Mouse (Mus musculus): ENCODE measurements around the gene Crb3.

Gene Crb3

DNA sequence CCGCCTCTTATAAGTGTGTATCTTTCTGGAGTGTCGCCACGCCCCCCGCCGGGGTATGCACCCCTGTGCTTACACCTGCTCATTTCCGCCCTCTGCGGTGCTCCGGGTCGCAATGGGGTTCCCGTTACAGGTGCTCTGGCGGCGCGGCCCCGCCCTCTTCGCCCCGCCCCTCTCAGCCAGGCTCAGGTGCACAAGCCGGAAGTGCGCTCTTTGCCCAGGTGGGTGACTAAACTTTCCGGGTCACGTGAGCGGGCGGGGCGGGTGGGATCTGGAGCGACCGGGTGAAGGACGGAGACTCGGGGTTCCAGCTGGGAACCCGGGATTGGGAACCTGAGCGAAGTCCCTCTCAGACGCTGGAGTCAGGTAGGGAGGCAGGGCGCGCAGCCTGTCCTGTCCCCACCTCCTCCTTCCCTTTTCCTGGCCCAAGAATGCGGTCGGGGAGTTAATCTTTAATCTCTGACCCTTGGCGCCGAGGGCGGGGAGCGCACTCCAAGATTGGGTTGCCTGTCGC, 3.2 kb downstream of the Crb3 start:
- DNase-seq (ENCODE audit: low read depth) = no peak

DNA sequence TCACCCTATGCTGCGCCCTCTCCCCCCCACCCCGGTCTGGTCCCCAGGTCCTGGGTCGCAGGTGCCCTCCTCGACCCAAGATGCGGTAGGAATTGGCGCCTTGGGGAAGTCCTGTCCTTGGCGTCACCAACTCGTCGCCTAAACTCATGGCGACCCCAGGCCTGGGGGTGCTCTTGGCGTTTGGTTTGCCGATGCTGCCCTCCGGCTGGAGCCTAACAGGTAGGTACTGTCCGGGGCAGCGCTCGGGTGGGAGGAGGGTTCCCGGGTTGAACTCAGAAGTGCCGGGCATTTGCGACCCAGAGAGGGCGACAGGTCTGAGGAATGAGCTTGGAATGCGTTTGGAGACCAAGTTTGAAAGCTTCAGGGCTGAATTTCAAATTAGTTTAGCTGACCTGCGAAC, 3.6 kb downstream of the Crb3 start:
- no peak for DNase-seq (ENCODE audit: low read depth)

DNA sequence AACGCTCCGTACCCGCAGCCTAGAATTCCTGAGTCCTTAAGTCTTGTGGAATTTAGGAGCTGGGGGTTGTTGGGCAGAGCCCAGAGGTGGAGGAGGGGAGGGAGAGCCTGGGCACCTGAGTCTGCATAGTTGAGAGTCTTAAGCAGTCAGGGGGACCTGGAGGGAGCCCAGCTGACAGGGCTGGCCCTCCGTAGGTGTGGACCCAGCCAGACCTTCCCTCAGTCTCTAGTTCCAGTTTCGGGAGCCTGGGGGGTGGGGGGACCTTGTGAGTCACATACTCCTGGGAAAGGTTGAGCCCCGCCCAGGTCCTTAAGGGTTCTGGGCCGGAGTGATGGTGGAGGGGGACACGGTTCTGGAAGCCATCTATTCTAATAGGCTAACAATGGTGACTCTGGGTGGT, 4.1 kb downstream of the Crb3 start:
- no peak for DNase-seq (ENCODE audit: low read depth)

DNA sequence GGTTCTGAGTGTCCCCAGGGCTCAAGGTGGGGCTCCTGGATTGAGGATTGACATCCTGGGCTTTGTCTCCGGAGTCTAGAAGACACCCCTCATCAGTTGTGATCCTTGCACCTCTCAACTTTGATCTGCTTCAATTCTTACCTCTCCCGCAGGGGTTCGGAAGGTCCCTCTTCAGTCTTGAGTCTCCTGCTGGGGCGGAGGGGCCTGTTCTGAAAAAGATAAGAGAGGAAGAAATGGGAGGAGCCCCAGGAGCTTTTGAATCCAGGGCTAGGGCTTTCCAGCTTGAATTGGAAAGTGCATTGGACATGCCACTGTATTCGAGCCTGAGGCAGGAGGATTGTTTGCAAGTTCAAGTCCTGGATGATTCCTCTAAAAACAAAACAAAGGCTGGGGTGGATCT, 8.0 kb downstream of the Crb3 start:
- no peak for DNase-seq (ENCODE audit: low read depth)

DNA sequence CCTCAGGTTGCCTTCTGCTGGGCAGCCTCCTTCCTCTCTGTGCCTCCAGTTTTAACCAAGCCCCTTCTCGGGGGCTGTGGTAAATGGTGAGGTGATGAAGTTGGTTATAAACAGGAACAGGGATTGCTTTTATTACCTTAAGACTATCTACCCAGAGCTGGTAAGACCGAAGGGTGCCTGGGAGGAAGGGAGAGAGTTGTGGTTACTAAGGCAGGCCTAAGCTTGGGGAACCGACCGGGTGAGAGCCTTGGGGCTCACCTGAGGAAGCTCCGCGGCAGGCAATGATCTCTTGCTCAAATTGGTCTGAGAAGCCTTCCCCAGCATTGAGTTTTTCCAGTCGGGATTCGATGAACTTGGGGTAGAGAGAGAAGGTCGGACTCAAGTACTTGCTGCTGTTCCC, 11.4 kb downstream of the Crb3 start:
- DNase-seq (ENCODE audit: low read depth) = no peak

DNA sequence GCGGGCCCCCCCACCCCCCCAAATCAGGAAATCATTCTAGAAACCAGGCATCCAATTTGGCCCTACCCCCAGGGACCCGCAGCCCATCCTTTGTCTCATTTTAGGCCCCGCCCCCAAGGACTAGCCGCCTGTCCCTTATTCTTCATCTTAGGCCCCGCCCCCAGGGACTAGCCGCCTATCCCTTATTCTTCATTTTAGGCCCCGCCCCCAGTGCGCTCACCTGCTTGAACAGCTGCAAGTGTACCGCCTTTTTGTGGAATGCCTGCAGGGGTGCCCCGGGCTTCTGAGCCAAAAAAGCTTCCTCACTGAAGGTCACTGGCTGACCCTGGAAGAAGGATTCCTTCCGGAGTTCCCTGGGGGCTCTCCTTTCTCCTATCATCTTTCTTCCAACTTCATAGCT, 11.8 kb downstream of the Crb3 start:
- DNase-seq (ENCODE audit: low read depth) = no peak

DNA sequence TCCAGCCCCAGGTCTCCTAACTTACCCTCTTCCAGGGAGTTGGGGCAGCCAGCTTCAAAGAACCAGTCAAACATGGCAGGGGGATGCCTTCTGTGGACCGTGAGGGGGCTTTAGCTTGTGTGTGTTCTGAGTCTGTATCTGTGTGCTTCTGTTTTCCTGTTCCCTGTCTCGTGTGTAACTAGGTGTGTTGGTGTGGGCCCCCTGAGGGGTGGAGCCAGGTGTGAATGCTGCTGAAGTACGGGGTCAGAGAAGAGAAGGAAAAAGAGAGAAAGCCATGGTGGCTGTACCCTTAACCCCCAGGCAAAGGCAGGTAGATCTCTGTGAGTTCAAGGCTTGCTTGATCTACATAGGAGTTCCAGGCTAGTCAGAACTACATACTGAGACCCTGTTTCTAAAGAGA, 18.0 kb downstream of the Crb3 start:
- no peak for DNase-seq (ENCODE audit: low read depth)

DNA sequence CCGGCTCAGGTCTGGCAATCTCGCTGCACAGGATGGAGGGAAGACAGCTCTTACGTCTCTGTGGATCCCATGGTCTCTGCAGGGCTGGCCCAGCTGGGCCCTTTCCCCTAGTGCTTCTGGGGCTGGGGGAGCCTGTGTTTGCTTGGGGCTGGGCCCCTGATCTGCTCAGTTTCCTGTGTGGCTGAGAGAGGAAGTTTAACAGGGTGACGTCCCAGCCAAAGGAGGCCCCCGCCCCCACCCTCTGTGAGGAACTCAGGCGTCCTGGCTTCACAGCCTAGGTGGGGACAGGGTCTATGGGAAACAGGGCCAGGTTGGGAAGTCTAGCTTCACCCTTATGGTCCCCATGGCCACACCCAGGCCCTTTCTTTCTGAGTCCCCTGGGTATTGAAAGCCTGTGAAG, 19.4 kb downstream of the Crb3 start, which contains the start of gene Dennd1c:
Gene Dennd1c (minus strand): TSS at position 179 of the 400 bp plus-strand sequence.
- no peak for DNase-seq (ENCODE audit: low read depth)

DNA sequence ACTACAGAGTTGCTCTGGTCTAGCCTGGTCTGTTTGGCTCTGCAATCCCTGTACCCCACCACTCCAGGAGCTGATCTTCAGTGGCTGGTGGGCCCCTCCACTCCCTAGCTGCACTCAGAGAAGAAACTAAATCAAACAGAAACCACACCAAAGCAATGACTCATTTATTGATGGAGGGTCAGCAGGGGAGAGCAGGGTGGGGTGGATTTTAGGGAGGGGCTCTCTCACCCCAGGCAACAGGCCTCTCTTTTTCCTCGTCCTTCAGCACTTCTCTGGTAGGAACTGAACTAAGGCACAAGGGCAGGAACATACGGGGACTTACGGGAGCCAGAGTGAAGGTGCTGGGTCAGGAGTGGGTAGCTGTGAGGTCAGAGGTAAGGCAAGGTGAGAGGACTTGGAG, 21.0 kb downstream of the Crb3 start:
- no peak for DNase-seq (ENCODE audit: low read depth)

DNA sequence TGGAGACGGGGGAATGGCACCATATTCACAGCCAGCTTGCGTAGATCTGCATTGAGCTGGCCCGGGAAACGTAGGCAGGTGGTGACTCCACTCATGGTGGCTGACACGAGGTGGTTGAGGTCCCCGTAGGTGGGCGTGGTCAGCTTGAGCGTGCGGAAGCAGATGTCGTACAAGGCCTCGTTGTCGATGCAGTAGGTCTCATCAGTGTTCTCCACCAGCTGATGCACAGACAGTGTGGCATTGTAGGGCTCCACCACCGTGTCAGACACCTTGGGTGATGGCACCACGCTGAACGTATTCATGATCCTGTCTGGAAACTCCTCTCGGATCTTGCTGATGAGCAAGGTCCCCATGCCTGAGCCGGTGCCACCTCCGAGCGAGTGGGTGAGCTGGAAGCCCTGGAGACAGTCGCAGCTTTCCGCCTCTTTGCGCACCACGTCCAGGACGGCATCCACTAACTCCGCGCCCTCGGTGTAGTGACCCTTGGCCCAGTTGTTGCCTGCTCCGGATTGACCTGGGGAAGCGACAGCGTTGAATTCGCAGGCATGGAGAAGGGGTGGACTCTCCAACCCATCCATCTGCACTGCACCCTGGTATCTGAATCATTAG, 22.4 kb downstream of the Crb3 start:
- DNase-seq (ENCODE audit: low read depth) = no peak

DNA sequence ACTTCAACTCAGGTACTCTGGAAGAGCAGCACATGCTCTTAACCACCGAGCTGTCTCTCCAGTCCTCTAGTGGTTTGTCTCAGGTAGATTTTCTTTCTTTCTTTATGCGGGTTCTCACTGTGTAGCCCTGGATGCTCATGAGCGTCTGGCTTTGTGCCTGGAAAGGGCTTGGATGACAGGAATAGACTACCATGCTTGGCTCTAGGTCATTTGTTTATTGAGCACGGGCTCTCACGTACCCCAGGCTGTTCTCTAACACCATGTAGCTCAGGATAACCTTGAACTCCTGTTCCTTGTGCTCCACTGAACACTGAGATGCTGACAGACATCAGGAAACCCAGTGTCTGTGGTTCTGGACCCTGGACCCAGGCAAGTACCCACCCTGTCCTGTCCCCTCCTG, 23.6 kb downstream of the Crb3 start:
- DNase-seq (ENCODE audit: low read depth) = no peak

DNA sequence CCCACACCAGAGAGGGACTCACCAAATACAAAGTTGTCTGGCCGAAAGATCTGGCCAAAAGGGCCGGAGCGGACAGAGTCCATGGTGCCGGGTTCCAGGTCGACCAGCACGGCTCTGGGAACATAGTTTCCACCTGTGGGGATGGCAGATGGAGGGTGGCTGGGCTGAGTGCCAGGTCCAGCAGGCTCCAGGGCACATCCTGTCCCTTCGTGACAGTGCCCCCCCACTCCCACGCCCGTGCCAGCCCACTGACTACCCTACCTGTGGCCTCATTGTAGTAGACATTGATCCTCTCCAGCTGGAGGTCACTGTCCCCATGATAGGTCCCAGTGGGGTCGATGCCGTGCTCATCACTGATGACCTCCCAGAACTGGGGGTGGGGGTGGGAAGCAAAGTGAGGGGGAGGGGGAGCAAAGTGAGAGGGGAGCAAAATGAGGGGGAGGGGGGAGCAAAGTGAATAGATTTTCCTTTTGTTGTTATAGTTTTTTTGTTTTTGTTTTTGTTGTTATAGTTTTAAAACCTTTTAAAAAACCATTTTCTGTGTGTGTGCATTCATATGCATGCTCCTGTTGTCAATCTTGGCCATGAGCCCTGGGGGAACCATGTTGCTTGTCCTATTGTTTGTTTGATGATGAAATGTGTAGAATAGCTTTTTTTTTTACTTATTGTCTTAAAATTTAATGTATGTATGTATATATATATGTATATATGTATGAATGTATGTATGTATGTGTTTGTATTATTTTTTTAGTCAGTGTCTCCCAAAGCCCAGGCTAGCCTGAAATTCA, 27.3 kb downstream of the Crb3 start:
- no peak for DNase-seq (ENCODE audit: low read depth)

DNA sequence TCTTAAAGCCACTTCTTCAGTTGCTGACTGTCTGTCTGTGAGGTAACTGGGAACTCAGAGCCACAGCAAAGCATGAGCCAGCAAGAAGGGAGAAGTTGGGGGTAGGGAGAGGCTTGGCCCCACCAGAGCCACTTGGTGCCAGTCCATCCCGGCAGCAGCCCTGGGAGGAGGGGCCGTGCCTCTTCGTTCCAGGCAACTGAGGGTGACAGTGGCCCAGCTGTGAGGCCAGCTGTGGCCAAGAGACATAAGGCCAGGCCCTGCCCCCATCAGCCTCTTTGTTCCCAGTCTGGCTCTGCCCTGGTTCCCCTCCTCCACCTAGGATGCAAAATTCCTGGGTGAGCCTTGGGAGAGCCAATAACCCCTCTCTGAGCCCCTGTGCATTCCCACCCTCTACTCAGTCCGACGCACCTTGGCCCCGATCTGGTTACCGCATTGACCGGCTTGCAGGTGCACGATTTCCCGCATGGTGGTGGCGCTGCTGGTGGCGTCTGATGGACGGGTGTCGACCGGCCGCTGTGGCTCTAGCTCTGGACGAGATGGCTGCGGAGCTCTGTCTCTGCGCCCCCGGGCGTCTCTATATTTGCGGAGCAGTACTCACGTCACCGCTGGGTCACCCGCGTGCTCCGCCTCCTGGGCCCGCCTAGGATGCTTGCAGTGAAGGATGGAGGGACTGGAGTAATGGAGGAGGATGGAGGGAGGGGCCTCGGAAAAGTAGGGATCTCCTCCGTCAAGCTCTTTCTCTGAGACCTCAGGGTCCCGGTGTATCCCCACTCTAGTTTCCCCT, 28.3 kb downstream of the Crb3 start, which contains the start of gene Tubb4a:
Gene Tubb4a (minus strand): TSS at position 734 of the 784 bp plus-strand sequence.
- DNase-seq (ENCODE audit: low read depth) = no peak

DNA sequence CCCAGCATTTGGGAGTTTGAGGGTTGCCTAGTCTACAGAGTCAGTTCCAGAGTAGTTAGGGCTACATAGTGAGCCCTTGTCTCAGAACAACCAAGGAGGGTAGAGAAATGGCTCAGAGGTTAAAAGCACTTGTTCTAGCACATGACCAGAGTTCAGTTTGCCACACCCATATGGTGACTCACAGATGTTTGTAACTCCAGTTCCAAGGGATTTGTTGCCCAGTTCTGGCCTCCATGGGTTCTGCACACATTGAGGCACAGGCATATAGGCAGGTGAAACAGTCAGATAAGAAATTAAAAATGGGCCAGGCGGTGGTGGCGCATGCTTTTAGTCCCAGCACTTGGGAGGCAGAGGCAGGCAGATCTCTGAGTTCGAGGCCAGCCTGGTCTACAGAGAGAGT, 35.3 kb downstream of the Crb3 start:
- peak; percentile 54 for DNase-seq (ENCODE audit: low read depth)

DNA sequence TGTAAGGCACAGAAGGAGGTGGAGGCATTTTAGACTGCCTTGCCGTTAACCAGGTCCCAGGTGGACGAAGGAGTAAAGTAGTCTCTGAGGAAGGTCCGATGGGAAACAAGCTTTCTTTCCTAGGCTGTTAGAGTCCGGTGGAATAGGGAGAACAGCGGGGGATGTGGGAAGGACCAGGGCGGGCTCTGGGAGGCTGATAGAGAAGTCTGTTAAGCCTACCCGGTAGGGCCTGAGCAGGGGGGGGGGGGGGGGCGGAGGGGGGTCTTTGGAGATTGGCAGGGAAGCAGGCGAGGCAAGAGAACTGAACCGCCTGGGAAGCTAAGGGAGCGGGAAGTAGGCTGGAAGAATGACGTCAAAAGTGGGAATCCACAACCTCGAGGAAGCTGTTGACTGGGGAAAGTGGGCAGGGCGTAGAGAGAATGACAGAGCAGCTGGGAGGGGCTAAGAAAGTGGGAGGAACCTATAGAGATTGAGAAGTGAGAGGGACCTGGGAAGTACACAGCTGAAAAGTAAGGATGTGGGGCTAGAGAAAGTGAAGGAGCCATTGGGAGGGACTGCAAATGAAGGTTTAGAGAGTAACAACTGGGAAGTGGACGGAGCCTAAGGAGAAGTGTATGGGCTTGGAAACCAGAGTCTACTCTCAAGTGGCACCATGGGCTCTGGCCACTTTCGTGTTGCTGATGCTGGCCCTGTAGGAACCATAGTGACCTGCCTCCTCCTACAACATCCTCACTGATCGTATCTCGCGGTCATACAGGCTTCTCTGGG, 37.1 kb downstream of the Crb3 start:
- peak; percentile 65 for DNase-seq (ENCODE audit: low read depth)

DNA sequence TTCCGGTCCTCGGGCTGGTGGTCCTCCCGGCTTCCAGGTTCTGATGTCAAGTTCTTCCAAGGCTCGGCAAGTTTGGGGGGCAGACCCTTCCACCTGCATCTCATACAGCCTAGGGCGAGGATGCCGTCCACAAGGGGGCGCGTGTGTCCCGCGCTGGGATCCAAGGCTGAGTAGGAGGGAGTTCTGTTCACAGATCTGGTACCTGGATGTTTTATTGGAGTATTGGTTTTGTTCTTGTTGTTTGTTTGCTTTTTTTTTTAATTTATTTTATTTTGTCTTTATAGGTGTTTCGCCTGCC, 37.7 kb downstream of the Crb3 start:
- DNase-seq (ENCODE audit: low read depth) = peak; percentile 91

DNA sequence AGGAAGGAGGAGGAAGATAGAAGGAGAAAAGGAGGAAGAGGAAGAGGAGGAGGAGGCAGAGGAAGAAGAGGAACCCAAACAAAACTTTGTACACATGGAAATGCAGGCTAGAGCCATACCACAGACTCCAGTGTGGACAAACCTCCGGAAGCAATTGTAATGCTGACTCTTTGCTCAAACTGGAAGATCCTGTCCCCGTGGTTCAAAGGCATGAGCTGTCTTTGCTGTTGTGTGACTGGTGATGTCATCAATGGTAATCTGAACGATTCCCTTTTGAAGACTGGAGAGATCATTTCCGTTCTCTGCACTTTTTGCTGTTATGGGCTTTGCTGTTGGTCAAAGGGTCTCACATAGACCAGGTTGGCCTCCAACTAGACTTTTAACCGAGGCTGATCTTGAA, 39.4 kb downstream of the Crb3 start:
- no peak for DNase-seq (ENCODE audit: low read depth)

DNA sequence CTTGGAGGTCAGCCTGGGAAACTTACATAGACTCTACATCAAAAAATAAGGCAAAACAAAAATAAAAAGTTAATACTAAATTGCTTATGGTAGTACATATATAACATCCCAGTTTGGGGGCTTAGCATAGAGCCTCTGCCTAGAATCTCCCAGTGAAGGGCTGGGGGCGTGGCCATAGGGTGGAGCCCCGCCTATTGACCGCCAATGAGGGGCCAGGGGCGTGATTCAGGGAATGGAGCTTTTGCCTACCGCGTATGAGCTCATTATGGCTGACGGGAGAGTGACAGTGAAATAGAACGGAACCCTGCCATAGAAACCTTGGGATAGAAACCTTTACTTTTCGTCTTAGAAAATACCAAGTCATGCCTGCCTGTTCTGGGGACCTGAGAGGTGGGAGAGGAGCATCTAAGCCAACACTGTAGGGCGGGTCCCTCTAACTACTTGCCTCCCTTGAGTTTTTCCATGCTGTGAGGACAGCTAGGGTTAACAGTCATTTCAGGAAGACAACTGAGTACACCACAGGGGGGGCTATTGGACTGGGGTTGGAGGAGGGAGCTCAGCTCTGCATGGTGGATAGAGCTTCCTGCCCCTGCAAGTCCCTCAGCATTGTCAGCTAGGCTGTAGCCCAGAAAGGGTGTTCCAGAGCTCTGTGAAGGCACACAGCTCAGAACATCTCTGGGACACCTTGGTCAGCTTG, 40.9 kb downstream of the Crb3 start:
- DNase-seq (ENCODE audit: low read depth) = no peak

DNA sequence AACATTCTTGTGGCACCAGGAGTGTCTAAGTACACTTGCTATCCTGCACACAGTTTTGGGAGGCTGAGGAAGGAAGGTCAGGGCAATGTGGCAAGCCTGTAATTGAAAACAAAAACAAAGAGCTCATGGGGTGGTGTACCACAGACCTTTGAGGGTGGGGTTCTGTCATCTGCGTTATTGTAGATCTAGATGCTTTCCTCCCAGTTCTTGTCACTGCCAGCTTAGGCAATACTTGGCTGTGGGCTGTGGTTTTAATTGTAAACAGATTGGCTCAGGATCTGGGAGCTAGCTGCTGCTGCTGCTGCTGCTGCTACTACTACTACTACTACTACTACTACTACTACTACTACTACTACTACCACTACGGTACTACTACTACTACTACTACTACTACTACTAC, 43.4 kb downstream of the Crb3 start:
- peak; percentile 63 for DNase-seq (ENCODE audit: low read depth)

DNA sequence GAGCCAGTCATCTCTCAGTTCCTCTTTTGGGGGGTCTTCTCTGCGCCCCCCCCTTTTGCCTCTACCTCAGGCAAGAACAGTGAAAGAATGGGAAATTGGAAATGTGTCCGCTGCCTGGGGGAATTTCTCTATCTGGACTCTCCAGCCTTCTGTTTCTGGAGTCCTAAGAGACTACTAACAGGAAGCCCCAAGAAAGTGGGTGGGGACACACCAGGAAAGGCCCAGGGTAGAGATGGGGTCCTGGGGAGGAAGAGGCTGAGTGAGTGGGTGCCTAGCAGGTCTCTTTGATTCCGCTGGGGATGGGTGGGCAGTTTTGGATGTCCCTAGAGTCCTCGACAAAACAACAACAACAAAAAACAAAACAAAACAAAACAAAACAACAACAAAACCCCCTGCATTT, 45.6 kb downstream of the Crb3 start:
- DNase-seq (ENCODE audit: low read depth) = peak; percentile 45

DNA sequence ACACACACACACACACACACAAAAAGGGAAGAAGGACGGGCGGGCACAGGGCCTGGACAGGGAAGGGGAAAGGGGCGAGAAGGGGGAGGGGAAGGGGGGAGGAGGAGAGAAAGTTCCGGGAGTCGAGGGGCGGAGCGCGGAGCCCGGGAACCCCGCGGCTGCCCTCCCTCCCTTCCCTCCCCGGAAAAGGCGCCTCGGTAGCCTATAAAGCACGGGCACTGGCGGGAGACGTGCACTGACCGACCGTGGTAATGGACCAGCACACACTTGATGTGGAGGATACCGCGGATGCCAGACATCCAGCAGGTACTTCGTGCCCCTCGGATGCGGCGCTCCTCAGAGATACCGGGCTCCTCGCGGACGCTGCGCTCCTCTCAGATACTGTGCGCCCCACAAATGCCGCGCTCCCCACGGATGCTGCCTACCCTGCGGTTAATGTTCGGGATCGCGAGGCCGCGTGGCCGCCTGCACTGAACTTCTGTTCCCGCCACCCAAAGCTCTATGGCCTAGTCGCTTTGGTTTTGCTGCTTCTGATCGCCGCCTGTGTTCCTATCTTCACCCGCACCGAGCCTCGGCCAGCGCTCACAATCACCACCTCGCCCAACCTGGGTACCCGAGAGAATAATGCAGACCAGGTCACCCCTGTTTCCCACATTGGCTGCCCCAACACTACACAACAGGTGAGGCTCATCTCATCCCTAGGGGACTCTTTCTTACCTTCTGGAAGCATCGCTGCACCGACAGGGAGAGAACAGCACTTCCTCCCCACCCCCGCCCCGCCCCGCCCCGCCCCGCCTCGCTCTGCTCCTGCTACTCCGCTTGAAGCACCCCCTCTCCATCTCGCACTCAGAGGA, 46.5 kb downstream of the Crb3 start, which contains the start of gene Tnfsf9:
Gene Tnfsf9 (plus strand): TSS at position 145 of the 854 bp plus-strand sequence.
- DNase-seq (ENCODE audit: low read depth) = peak; percentile 90
